Mouse (Mus musculus) spleen, adult 2 months (tissue): Measurements from ENCODE around the gene Rnf187.

Experiments
- CTCF ChIP-seq: fragments of 200-500 bp; IDR thresholded peaks from 2 replicates; pipeline ENCODE4 v1.5.1; 2011; ENCODE audit warnings: mild to moderate bottlenecking, inconsistent platforms; ENCODE audit not compliant: insufficient read depth, insufficient read length, insufficient replicate concordance; ENCODE audit errors: extremely low read depth
- POLR2A ChIP-seq: fragments of 200-500 bp; IDR thresholded peaks from 2 replicates; pipeline ENCODE4 v1.6.1; 2011; ENCODE audit warnings: low read depth, low read length, inconsistent platforms

- TF ChIP-seq CTCF (no peak), POLR2A (no peak)
Observed at GRCm38 (mm10) chr11:58918759-58919158, 20.0 kb downstream of the Rnf187 start.
